Mouse (Mus musculus) embryonic facial prominence, embryonic 12.5 days (tissue): ENCODE data around the gene Myh6. TPM values are rescaled to one million over a fixed set of nuclear protein-coding genes. Genes with fewer than 3 reads are reported as not detected.

Source experiments
- ATAC-seq: fragments of 200-750 bp; cut with Nextera tagmentation; 2 replicates; pipeline ENCODE4 v1.8.0; 2017; ENCODE audit not compliant: insufficient number of reproducible peaks, insufficient read depth, low FRiP score, low TSS enrichment
- H3K27ac ChIP-seq: fragments of 300-500 bp; sonication (generic); 2 replicates; pipeline ENCODE4 v1.5.1; 2016; ENCODE audit warnings: mild to moderate bottlenecking
- H3K27me3 ChIP-seq: fragments of 300-500 bp; sonication (generic); 2 replicates; pipeline ENCODE4 v1.6.1; 2016; ENCODE audit warnings: mild to moderate bottlenecking, moderate library complexity
- H3K36me3 ChIP-seq: fragments of 300-500 bp; sonication (generic); 2 replicates; pipeline ENCODE4 v1.6.1; 2016; ENCODE audit warnings: mild to moderate bottlenecking
- H3K4me1 ChIP-seq: fragments of 300-500 bp; sonication (generic); 2 replicates; pipeline ENCODE4 v1.6.1; 2016
- H3K4me2 ChIP-seq: fragments of 300-500 bp; sonication (generic); replicated peaks from 2 replicates; pipeline ENCODE4 v1.6.1; 2016; ENCODE audit warnings: mild to moderate bottlenecking, moderate library complexity
- H3K4me3 ChIP-seq: fragments of 300-500 bp; sonication (generic); 2 replicates; pipeline ENCODE4 v1.5.1; 2016; ENCODE audit warnings: mild to moderate bottlenecking
- H3K9ac ChIP-seq: fragments of 300-500 bp; sonication (generic); 2 replicates; pipeline ENCODE4 v1.6.1; 2016; ENCODE audit warnings: mild to moderate bottlenecking, moderate library complexity
- H3K9me3 ChIP-seq: fragments of 300-500 bp; sonication (generic); 2 replicates; pipeline ENCODE4 v1.6.1; 2016; ENCODE audit warnings: mild to moderate bottlenecking, moderate library complexity
- WGBS: fragments of 180-500 bp; shearing (Covaris S2); methylation state at CpG from one replicate; pipeline ENCODE4 v1.1.7; 2016; 5-methylcytosine and 5-hydroxymethylcytosine counted together
- polyA plus RNA-seq: library from polyadenylated mRNA; unstranded; fragments of >200 nt; fragmentation: Nextera tagmentation; extraction: Ambion mirVana; gene quantifications from 2 replicates; pipeline ENCODE4 v1.2.1, GENCODE M21; 2016

The Myh6 gene
- polyA plus RNA-seq, 1 experiment from 2014 or later: 2.2 TPM

DNA sequence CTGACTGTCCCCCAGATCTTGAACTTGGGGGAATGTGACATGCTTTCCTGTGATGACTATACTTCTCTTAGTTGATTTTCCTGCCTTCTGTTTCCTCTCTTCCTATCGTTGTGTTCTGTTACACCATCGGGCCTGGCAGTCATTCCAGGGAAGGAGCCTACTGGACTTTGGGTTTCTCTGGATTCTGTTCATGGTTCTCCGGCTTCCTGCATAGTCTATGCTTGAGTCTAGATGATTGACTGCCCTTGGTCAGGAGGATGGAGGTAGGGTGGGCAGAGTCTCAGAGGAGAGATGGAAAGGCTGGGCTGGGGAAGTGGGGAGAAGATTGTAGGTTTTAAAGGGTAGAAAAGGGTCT lies 26.6 kb downstream of the Myh6 start:
- no peak for ATAC-seq
- no peaks in the 10 kb centered on the region for H3K9me3 ChIP-seq
- WGBS: 80% methylated on average over 3 of the region's 3 CpGs
- no peak overlapping the region for H3K27ac ChIP-seq
- H3K27me3 ChIP-seq: no peaks in the 10 kb centered on the region
- H3K36me3 ChIP-seq: no peaks in the 10 kb centered on the region
- no peak overlapping the region for H3K9ac ChIP-seq
- no peak overlapping the region for H3K4me2 ChIP-seq
- H3K4me1 ChIP-seq: peaks cover 12% of the 10 kb centered on the region
- no peak overlapping the region for H3K4me3 ChIP-seq

- no peak overlapping the region for H3K27ac ChIP-seq
- H3K4me3 ChIP-seq: no peak overlapping the region
- no peaks in the 10 kb centered on the region for H3K27me3 ChIP-seq
- no peak overlapping the region for H3K4me2 ChIP-seq
- peaks cover 12% of the 10 kb centered on the region for H3K4me1 ChIP-seq
- H3K9me3 ChIP-seq: no peaks in the 10 kb centered on the region
- no peaks in the 10 kb centered on the region for H3K36me3 ChIP-seq
- ATAC-seq: no peak
- WGBS: 47% methylated on average over 12 of the region's 12 CpGs
- no peak overlapping the region for H3K9ac ChIP-seq
Observed at GRCm38 (mm10) chr14:54939434-54940175, 27.1 kb downstream of the Myh6 start.

DNA sequence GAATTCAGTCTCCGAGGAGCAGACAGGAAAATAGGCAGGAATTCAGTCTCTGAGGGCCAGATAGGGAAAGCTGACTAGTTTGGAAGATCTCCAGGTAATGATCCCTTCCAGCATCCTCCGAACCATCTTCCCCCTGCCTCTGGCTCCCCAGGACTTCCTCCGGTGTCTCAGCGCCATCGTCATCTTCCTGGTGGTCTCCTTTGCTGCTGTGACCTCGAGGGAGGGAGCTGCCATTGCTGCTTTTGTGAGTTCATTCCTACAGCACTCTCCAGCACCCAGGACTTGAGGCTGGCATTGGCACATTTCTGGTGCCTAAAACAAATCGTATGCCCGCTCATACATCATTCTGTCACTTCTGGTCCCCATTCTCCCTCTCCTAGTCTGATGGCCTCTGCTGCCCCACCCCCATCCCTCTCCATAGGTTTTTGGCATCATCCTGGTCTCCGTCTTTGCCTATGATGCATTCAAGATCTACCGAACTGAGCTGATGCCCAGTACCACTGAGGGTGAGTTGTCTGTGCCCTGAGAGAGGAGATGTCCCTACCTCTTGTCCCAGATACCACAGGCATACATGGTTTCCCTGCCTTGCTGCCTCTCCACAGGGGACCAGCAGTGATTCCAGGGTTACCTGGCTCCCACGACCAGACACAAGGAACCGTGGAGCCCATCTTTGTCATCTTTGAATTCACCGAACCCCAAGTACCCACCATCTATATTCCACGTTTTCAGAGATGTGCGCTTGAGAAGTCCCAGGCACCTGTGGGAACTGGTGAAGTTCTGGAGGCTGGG lies 28.1 kb downstream of the Myh6 start:
- no peaks in the 10 kb centered on the region for H3K36me3 ChIP-seq
- H3K4me2 ChIP-seq: no peak overlapping the region
- no peak overlapping the region for H3K9ac ChIP-seq
- WGBS: 82% methylated on average over 15 of the region's 15 CpGs
- peaks cover 12% of the 10 kb centered on the region for H3K4me1 ChIP-seq
- no peak for ATAC-seq
- H3K4me3 ChIP-seq: no peak overlapping the region
- no peaks in the 10 kb centered on the region for H3K27me3 ChIP-seq
- H3K9me3 ChIP-seq: no peaks in the 10 kb centered on the region
- H3K27ac ChIP-seq: no peak overlapping the region

DNA sequence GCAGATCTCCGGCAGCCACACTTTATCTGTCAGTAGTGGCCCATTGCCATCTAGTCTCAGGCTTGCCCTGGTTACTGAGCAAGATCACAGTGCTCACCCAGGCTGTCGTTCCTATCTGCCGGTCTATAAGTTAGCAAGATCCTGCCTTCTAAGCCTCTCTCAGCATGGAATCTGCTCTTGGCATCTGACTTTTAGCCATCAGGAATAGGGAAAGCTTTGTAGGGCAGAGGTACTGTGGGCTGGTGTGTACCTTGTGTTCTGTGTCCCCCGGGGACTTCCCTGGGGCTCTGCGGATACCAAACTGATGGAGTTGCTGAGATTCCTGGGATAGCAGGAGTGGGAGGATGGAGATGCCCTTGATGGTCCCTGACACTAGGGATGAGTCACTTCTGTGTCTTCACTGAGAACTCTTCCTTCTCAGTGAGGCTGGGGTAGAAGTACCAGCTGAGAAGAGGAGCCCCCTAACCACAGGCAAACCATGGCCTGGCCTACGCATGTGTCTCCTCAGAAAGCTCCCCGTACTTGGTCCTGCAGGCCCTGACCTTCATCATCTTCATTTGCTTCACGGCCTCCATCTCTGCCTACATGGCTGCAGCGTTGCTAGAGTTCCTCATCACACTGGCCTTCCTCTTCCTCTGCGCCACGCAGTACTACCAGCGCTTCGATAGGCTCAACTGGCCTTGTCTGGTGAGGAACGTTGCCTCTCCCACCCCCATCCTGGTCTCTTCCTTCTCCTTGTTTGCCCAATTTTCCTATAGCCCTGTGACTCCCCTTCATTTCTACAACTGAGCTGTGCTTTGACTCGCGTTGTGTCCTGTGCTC lies 29.2 kb downstream of the Myh6 start:
- no peaks in the 10 kb centered on the region for H3K27me3 ChIP-seq
- no peaks in the 10 kb centered on the region for H3K36me3 ChIP-seq
- H3K4me3 ChIP-seq: no peak overlapping the region
- ATAC-seq: no peak
- peaks cover 19% of the 10 kb centered on the region for H3K4me1 ChIP-seq
- no peak overlapping the region for H3K4me2 ChIP-seq
- H3K9me3 ChIP-seq: no peaks in the 10 kb centered on the region
- WGBS: 89% methylated on average over 16 of the region's 16 CpGs
- H3K27ac ChIP-seq: no peak overlapping the region
- no peak overlapping the region for H3K9ac ChIP-seq

- ATAC-seq: no peak
- Histone ChIP-seq H3K36me3 (no peaks in the 10 kb centered on the region), H3K4me1 (peaks cover 19% of the 10 kb centered on the region), H3K27ac (peak overlapping the region; percentile 78), H3K9me3 (no peaks in the 10 kb centered on the region), H3K9ac (peak overlapping the region; percentile 42; the same call in 1 of the 2 replicates), H3K4me2 (peak overlapping the region; percentile 16; the same call in 1 of the 2 replicates), H3K27me3 (no peaks in the 10 kb centered on the region), H3K4me3 (no peak overlapping the region)
- WGBS: 30% methylated on average over 6 of the region's 6 CpGs
Observed at GRCm38 (mm10) chr14:54936831-54937160, 29.9 kb downstream of the Myh6 start.

DNA sequence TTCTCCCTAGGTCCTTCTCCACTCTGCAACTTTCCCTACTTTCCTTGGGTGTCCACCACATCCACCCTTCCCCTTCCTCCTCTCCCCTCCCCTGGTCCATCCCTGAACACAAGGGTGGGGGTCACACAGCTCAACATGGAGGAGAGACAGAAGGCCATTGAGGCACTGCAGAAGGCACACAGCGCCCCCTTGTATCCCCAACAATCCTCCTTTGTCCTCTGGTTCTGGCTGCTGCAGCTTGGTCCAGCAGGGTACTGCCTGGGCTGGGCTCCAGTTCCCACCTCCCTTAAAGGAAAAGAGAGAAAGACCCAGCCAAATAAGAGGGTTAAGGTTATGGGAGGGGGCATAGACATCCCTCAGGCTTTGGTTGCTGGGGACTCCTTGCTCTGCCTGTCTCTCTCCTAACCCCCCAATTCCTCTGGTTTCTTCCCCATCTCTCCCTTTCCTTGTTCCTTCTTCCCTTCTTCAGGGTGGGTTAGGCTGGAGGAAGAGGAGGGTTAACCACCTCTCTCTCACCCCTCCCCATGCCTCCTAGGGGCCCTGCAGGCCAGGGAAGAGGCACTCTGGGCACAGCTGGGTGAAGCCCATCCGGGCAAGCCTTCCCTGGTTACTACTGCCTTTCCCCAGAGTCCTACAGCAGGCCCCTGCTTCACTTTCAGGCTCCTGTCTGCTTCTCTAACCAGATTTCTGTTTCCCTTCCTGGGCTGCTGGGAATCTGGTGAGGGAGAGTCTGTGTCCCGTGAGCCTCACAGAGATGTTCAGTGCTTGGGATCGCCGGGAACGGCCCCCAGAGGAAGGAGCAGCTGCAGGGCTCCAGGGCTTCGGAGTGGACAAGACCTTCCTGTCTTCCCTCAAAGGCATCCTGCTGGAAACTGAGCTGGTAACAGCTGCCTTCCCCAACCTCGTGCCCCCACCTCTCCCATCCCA lies 30.6 kb downstream of the Myh6 start, which contains the start of gene Cmtm5:
Cmtm5 (plus strand) TSS at position 358 of the 927 bp plus-strand sequence.
- Histone ChIP-seq H3K36me3 (no peaks in the 10 kb centered on the region), H3K27ac (peak within 1 kb of the TSS; percentile 78), H3K4me1 (peaks cover 19% of the 10 kb centered on the region), H3K9me3 (no peaks in the 10 kb centered on the region), H3K4me3 (no peak within 1 kb of the TSS), H3K27me3 (no peaks in the 10 kb centered on the region), H3K9ac (peak within 1 kb of the TSS; percentile 42; the same call in 1 of the 2 replicates), H3K4me2 (peak within 1 kb of the TSS; percentile 16; the same call in 1 of the 2 replicates)
- ATAC-seq: peak; percentile 25; the same call in 1 of the 2 replicates
- 14% methylated on average over 8 of the region's 8 CpGs for WGBS

DNA sequence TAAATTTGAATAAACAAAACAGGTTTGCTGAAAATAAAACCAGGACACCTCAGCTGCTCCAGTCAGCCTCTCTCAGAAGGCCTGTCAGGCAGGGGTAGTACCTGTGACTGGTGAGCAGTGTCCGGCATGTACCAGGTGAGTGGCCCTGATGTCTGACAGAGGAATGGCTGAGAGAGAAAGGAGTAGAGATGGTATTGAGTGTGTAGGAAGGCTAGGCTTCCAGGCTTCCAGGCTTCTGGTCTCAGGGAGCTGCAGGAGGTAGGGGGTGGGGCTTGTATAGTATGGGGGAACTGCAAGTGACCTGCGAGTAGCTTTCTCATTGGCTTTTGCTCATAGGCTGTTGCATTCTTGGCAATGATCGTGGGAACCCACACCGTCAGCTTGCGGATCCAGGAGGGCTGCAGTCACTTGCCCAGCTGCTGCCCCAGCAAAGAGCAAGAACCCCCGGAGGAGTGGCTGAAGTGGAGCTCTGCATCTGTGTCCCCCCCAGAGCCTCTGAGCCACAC lies 34.0 kb downstream of the Myh6 start, which contains the start of gene Il25:
Il25 (plus strand) TSS at position 51 of the 506 bp plus-strand sequence.
- WGBS: 29% methylated on average over 6 of the region's 6 CpGs
- Histone ChIP-seq H3K27ac (no peak within 1 kb of the TSS), H3K36me3 (no peaks in the 10 kb centered on the region), H3K9ac (no peak within 1 kb of the TSS), H3K4me3 (no peak within 1 kb of the TSS), H3K27me3 (no peaks in the 10 kb centered on the region), H3K9me3 (no peaks in the 10 kb centered on the region), H3K4me2 (no peak within 1 kb of the TSS; the same call in 1 of the 2 replicates), H3K4me1 (peaks cover 22% of the 10 kb centered on the region)
- no peak for ATAC-seq

- no peaks in the 10 kb centered on the region for H3K9me3 ChIP-seq
- WGBS: 26% methylated on average over 2 of the region's 2 CpGs
- no peak overlapping the region for H3K4me3 ChIP-seq
- no peak overlapping the region for H3K4me2 ChIP-seq
- H3K27me3 ChIP-seq: no peaks in the 10 kb centered on the region
- H3K27ac ChIP-seq: no peak overlapping the region
- no peak for ATAC-seq
- peaks cover 19% of the 10 kb centered on the region for H3K4me1 ChIP-seq
- no peak overlapping the region for H3K9ac ChIP-seq
- H3K36me3 ChIP-seq: no peaks in the 10 kb centered on the region
Observed at GRCm38 (mm10) chr14:54930431-54930830, 36.3 kb downstream of the Myh6 start.

- Histone ChIP-seq H3K27me3 (no peaks in the 10 kb centered on the region), H3K4me1 (peaks cover 24% of the 10 kb centered on the region), H3K27ac (no peak overlapping the region), H3K36me3 (no peaks in the 10 kb centered on the region), H3K9ac (no peak overlapping the region), H3K4me3 (no peak overlapping the region), H3K9me3 (no peaks in the 10 kb centered on the region), H3K4me2 (no peak overlapping the region)
- 67% methylated on average over 5 of the region's 5 CpGs for WGBS
- no peak for ATAC-seq
Observed at GRCm38 (mm10) chr14:54929801-54930200, 36.9 kb downstream of the Myh6 start.

DNA sequence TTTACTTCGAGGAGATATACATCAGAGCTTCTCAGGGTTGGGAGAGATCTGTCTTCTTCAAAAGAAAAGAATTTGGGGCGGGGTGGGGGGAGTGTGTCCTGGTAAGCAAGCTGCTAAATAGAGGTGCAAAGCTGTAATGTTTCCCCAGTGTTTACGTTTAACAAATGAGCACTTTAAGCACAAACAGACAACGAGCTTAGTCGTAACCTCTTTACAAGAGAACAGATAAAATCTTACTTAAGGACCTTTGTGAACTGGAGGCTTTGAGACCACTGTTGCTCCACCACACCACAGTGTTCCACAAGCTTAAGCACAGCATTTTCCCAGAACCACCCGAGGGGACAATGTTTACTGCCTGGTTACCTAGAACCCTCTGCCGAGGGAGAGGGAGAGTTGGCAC lies 39.4 kb downstream of the Myh6 start:
- peak overlapping the region; percentile 84 for H3K9ac ChIP-seq
- no peaks in the 10 kb centered on the region for H3K27me3 ChIP-seq
- ATAC-seq: no peak
- H3K4me2 ChIP-seq: peak overlapping the region; percentile 71
- H3K4me3 ChIP-seq: peak overlapping the region; percentile 51
- WGBS: 12% methylated on average over 7 of the region's 7 CpGs
- H3K27ac ChIP-seq: peak overlapping the region; percentile 99
- peaks cover 3% of the 10 kb centered on the region for H3K36me3 ChIP-seq
- H3K9me3 ChIP-seq: 0 out of 2 replicates have a peak, but pooled peaks cover under 1% of the 10 kb centered on the region
- H3K4me1 ChIP-seq: peaks cover 30% of the 10 kb centered on the region
